Mouse (Mus musculus): ENCODE measurements at regions not wholly inside any gene's neighbourhood (a gene's known extent, or its start where the extent isn't known, plus 50 kb on each side); places are given as distances from the start of the nearest gene placed in this dataset.

DNA sequence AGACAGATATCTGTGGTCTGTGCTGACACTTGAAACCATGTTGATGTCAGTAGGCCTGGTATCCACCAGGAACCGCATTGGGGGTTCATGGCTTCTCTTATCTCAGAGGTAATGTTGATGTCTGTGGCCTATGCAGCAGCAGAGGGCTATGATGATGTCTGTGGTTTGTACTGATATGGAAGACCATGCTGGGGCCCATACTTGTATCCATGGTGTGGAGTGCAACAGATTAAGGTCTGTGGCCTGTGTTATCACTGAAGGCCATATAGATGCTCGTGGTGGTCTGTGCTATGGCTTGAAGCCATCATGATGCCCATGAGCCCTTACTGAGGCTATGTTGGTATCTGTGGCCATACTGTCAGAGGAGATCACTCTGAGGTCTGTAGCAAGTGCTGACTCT lies 455.0 kb upstream of the Fam174a start:
- no peak for TF ChIP-seq POLR2A (IDR thresholded peaks at IDR 0.05; ENCODE audit: borderline replicate concordance, extremely low read depth, insufficient read depth, insufficient read length, poor library complexity, severe bottlenecking)
- no peak for TF ChIP-seq CTCF (IDR thresholded peaks at IDR 0.05; ENCODE audit: borderline replicate concordance, extremely low read depth, insufficient read depth, insufficient read length)

Measured in brain, embryonic 14.5 days (tissue).